Mouse (Mus musculus): Measurements from ENCODE around the gene Rbpjl. TPM values are rescaled to one million over a fixed set of nuclear protein-coding genes. Genes with fewer than 3 reads are reported as not detected.

Gene Rbpjl
- polyA plus RNA-seq, 1 experiment = not detected

GRCm38 (mm10) chr2:164438257-164438656 is 35.3 kb downstream of the Rbpjl start:
- WGBS = 76% methylated on average over 8 of the region's 8 CpGs
- H3K4me3 ChIP-seq (ENCODE audit: insufficient read depth, low read depth, low read length) = no peak overlapping the region
- peaks cover 26% of the 10 kb centered on the region for H3K4me1 ChIP-seq (ENCODE audit: control insufficient read depth, insufficient read depth, low read length)
- 0 out of 2 replicates have a peak overlapping the region, but pooled peaks have one; percentile 25 for H3K27ac ChIP-seq (ENCODE audit: insufficient read depth, low read depth, low read length)
- TF ChIP-seq POLR2A (IDR thresholded peaks at IDR 0.05; ENCODE audit: insufficient read depth, low read depth, low read length) (no peak), CTCF (IDR thresholded peaks at IDR 0.05; ENCODE audit: insufficient read depth, low read depth, low read length) (no peak)

- Histone ChIP-seq H3K27ac (ENCODE audit: insufficient read depth, low read depth, low read length) (0 out of 2 replicates have a peak overlapping the region, but pooled peaks have one; percentile 9), H3K4me3 (ENCODE audit: insufficient read depth, low read depth, low read length) (no peak overlapping the region), H3K4me1 (ENCODE audit: control insufficient read depth, insufficient read depth, low read length) (peaks cover 28% of the 10 kb centered on the region)
- WGBS = 52% methylated on average over 3 of the region's 3 CpGs
- TF ChIP-seq POLR2A (IDR thresholded peaks at IDR 0.05; ENCODE audit: insufficient read depth, low read depth, low read length) = no peak
- no peak for TF ChIP-seq CTCF (IDR thresholded peaks at IDR 0.05; ENCODE audit: insufficient read depth, low read depth, low read length)
Measured at GRCm38 (mm10) chr2:164439001-164439421, 36.1 kb downstream of the Rbpjl start.

GRCm38 (mm10) chr2:164440314-164440713 is 37.4 kb downstream of the Rbpjl start:
- Histone ChIP-seq H3K27ac (ENCODE audit: insufficient read depth, low read depth, low read length) (no peak overlapping the region), H3K4me1 (ENCODE audit: control insufficient read depth, insufficient read depth, low read length) (peaks cover 26% of the 10 kb centered on the region), H3K4me3 (ENCODE audit: insufficient read depth, low read depth, low read length) (no peak overlapping the region)
- TF ChIP-seq POLR2A (IDR thresholded peaks at IDR 0.05; ENCODE audit: insufficient read depth, low read depth, low read length) (no peak), CTCF (IDR thresholded peaks at IDR 0.05; ENCODE audit: insufficient read depth, low read depth, low read length) (no peak)
- 77% methylated on average over 5 of the region's 5 CpGs for WGBS

GRCm38 (mm10) chr2:164441155-164441554 is 38.2 kb downstream of the Rbpjl start:
- H3K4me3 ChIP-seq (ENCODE audit: insufficient read depth, low read depth, low read length) = peak overlapping the region; percentile 25; the same call in 1 of the 2 replicates
- TF ChIP-seq POLR2A (IDR thresholded peaks at IDR 0.05; ENCODE audit: insufficient read depth, low read depth, low read length) = no peak
- peak overlapping the region; percentile 25; the same call in 1 of the 2 replicates for H3K27ac ChIP-seq (ENCODE audit: insufficient read depth, low read depth, low read length)
- H3K4me1 ChIP-seq (ENCODE audit: control insufficient read depth, insufficient read depth, low read length) = peaks cover 26% of the 10 kb centered on the region
- WGBS = 55% methylated on average over 8 of the region's 8 CpGs

- H3K27ac ChIP-seq (ENCODE audit: insufficient read depth, low read depth, low read length) = peak overlapping the region; percentile 25; the same call in 1 of the 2 replicates
- TF ChIP-seq CTCF (IDR thresholded peaks at IDR 0.05; ENCODE audit: insufficient read depth, low read depth, low read length) (no peak), POLR2A (IDR thresholded peaks at IDR 0.05; ENCODE audit: insufficient read depth, low read depth, low read length) (no peak)
- 49% methylated on average over 7 of the region's 7 CpGs for WGBS
- peak overlapping the region; percentile 25; the same call in 1 of the 2 replicates for H3K4me3 ChIP-seq (ENCODE audit: insufficient read depth, low read depth, low read length)
- H3K4me1 ChIP-seq (ENCODE audit: control insufficient read depth, insufficient read depth, low read length) = peaks cover 22% of the 10 kb centered on the region
Measured at GRCm38 (mm10) chr2:164441731-164442130, 38.8 kb downstream of the Rbpjl start.

GRCm38 (mm10) chr2:164442315-164443050 is 39.5 kb downstream of the Rbpjl start:
- 6% methylated on average over 29 of the region's 29 CpGs for WGBS
- Histone ChIP-seq H3K4me1 (ENCODE audit: control insufficient read depth, insufficient read depth, low read length) (peaks cover 19% of the 10 kb centered on the region), H3K4me3 (ENCODE audit: insufficient read depth, low read depth, low read length) (peak overlapping the region; percentile 58), H3K27ac (ENCODE audit: insufficient read depth, low read depth, low read length) (peak overlapping the region; percentile 30; the same call in 1 of the 2 replicates)
- no peak for TF ChIP-seq POLR2A (IDR thresholded peaks at IDR 0.05; ENCODE audit: insufficient read depth, low read depth, low read length)
- no peak for TF ChIP-seq CTCF (IDR thresholded peaks at IDR 0.05; ENCODE audit: insufficient read depth, low read depth, low read length)

GRCm38 (mm10) chr2:164443051-164443437 is 40.1 kb downstream of the Rbpjl start:
- WGBS = under 1% methylated on average over 26 of the region's 26 CpGs
- peaks cover 19% of the 10 kb centered on the region for H3K4me1 ChIP-seq (ENCODE audit: control insufficient read depth, insufficient read depth, low read length)
- H3K27ac ChIP-seq (ENCODE audit: insufficient read depth, low read depth, low read length) = peak overlapping the region; percentile 30; the same call in 1 of the 2 replicates
- H3K4me3 ChIP-seq (ENCODE audit: insufficient read depth, low read depth, low read length) = peak overlapping the region; percentile 58
- TF ChIP-seq POLR2A (IDR thresholded peaks at IDR 0.05; ENCODE audit: insufficient read depth, low read depth, low read length) (peak; percentile 31; the same call in 1 of the 2 replicates), CTCF (IDR thresholded peaks at IDR 0.05; ENCODE audit: insufficient read depth, low read depth, low read length) (no peak)

GRCm38 (mm10) chr2:164443460-164444000 is 40.6 kb downstream of the Rbpjl start, which contains the start of gene Sdc4:
Sdc4 (minus strand) TSS chr2:164443887.
- 16% methylated on average over 18 of the region's 18 CpGs for WGBS
- H3K27ac ChIP-seq (ENCODE audit: insufficient read depth, low read depth, low read length) = peak within 1 kb of the TSS; percentile 30; the same call in 1 of the 2 replicates
- H3K4me1 ChIP-seq (ENCODE audit: control insufficient read depth, insufficient read depth, low read length) = peaks cover 15% of the 10 kb centered on the region
- TF ChIP-seq POLR2A (IDR thresholded peaks at IDR 0.05; ENCODE audit: insufficient read depth, low read depth, low read length) (no peak), CTCF (IDR thresholded peaks at IDR 0.05; ENCODE audit: insufficient read depth, low read depth, low read length) (no peak)
- peak within 1 kb of the TSS; percentile 58 for H3K4me3 ChIP-seq (ENCODE audit: insufficient read depth, low read depth, low read length)

GRCm38 (mm10) chr2:164444701-164445100 is 41.8 kb downstream of the Rbpjl start:
- 87% methylated on average over 2 of the region's 2 CpGs for WGBS
- TF ChIP-seq CTCF (IDR thresholded peaks at IDR 0.05; ENCODE audit: insufficient read depth, low read depth, low read length) = no peak
- no peak for TF ChIP-seq POLR2A (IDR thresholded peaks at IDR 0.05; ENCODE audit: insufficient read depth, low read depth, low read length)
- Histone ChIP-seq H3K27ac (ENCODE audit: insufficient read depth, low read depth, low read length) (no peak overlapping the region), H3K4me3 (ENCODE audit: insufficient read depth, low read depth, low read length) (no peak overlapping the region), H3K4me1 (ENCODE audit: control insufficient read depth, insufficient read depth, low read length) (peaks cover 11% of the 10 kb centered on the region)

Measured in olfactory bulb, adult 2 months (tissue).